Mouse (Mus musculus): Measurements from ENCODE around the gene Gm19684. TPM values are rescaled to one million over a fixed set of nuclear protein-coding genes. Genes with fewer than 3 reads are reported as not detected.
"Not testable (repeated sequence)": the region's sequence is repeated elsewhere in the genome, so short reads cannot be mapped to it uniquely, and the experiment has no call there.

Gene Gm19684
- total RNA-seq, 2 experiments from 2014 or later: 0.58 TPM; not detected in 1

DNA sequence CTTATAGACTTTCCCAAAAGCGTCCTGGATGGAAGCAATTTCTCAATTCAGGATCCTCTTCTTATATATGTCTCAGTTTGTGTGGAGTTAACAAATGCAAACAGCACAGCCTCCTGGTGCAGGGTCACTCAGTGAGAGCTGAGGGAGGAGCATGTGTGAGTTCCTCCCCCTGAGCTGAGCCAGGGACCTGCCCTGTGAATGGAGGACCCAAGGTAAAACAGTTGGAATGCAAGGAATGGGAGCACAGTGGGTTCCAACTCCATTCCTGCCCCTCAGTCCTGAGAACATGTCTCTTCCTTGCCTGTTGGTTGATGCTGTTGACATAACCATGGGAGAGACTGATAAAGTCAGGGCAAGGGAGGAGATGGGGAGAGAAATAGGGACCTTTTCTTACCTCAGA is 47.6 kb downstream of the Gm19684 start:
- ATAC-seq (replicated peaks; ENCODE audit: poor library complexity, severe bottlenecking): not testable (repeated sequence)

DNA sequence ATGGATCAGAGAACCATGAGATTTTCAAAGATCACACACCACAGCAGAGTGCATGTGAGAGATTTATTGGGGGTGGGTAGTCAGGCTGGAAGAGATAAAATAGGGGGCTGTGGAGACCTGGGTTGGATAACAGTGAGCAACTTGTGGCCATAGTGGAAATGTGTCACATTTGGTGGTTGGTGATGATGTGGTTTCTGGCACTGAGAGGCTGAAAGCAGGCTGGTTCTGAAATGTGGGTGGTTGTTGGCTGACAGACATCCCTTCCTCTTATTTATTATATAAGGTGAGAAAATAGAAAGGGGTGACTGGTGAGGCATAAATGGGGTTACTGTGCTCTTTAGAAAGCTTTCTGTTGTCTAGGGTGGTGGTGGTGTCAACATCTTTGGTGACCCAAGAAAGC is 48.3 kb downstream of the Gm19684 start:
- no peak for ATAC-seq (replicated peaks; ENCODE audit: poor library complexity, severe bottlenecking)

DNA sequence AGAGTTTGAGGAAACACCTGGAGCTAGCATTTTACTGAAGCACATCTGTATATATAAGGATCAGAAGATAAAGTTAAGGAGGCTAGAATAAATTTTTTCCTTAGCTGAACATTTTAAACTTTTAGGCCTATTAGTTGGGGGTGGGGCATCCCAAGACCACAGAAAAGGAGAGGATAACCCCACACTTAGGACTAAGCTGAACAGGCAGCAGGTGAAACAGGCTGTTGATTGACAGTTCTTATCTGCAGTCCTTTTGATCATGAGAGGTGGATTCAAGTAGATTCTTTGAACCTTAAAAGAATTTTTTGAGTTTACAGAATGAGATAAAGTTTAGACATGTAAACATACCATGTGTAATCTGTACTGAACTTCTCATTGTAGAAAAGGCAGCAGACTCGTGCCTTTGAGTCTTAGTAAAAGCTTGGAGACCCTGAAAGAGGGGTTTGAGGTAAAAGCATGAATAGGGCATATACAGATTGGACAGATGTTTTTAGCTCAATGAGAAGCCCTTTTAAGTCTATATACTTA is 48.9 kb downstream of the Gm19684 start:
- no peak for ATAC-seq (replicated peaks; ENCODE audit: poor library complexity, severe bottlenecking)

GRCm38 (mm10) chr17:36176132-36176531 is 54.7 kb downstream of the Gm19684 start:
- not testable (repeated sequence) for ATAC-seq (replicated peaks; ENCODE audit: poor library complexity, severe bottlenecking)

GRCm38 (mm10) chr17:36178938-36179337 is 57.5 kb downstream of the Gm19684 start:
- ATAC-seq (replicated peaks; ENCODE audit: poor library complexity, severe bottlenecking): peak; percentile 78

Other genes with a start within 250 kb of the Gm19684 start
- 79.2 and 111 TPM in 2 replicates for gene Dhx16, start 241.9 kb upstream of the Gm19684 start, total RNA-seq (2014; fragmentation: Nextera tagmentation)
- gene Dhx16, start 241.9 kb upstream of the Gm19684 start, total RNA-seq (2017): 44.3 and 57.8 TPM in 2 replicates
- gene 2310061I04Rik, start 224.2 kb upstream of the Gm19684 start, total RNA-seq (2014; fragmentation: Nextera tagmentation): 97.8 and 112 TPM in 2 replicates
- 6.2 and 8.4 TPM in 2 replicates for gene 2310061I04Rik, start 224.2 kb upstream of the Gm19684 start, total RNA-seq (2017)
- gene Atat1, start 211.6 kb upstream of the Gm19684 start, total RNA-seq (2014; fragmentation: Nextera tagmentation): 17.8 and 25.6 TPM in 2 replicates
- gene Atat1, start 211.6 kb upstream of the Gm19684 start, total RNA-seq (2017): 5.4 and 8.0 TPM in 2 replicates
- 100 and 151 TPM in 2 replicates for gene Mrps18b, start 205.3 kb upstream of the Gm19684 start, total RNA-seq (2014; fragmentation: Nextera tagmentation)
- gene Mrps18b, start 205.3 kb upstream of the Gm19684 start, total RNA-seq (2017): 62.6 and 72.8 TPM in 2 replicates
- 78.2 and 83.9 TPM in 2 replicates for gene Ppp1r10, start 205.2 kb upstream of the Gm19684 start, total RNA-seq (2014; fragmentation: Nextera tagmentation)
- gene Ppp1r10, start 205.2 kb upstream of the Gm19684 start, total RNA-seq (2017): 79.2 and 87.5 TPM in 2 replicates
- gene Abcf1, start 151.9 kb upstream of the Gm19684 start, total RNA-seq (2014; fragmentation: Nextera tagmentation): 74.4 and 92.3 TPM in 2 replicates
- 165 and 231 TPM in 2 replicates for gene Abcf1, start 151.9 kb upstream of the Gm19684 start, total RNA-seq (2017)
- 21.5 and 21.7 TPM in 2 replicates for gene Gnl1, start 141.8 kb upstream of the Gm19684 start, total RNA-seq (2014; fragmentation: Nextera tagmentation)
- gene Gnl1, start 141.8 kb upstream of the Gm19684 start, total RNA-seq (2017): 18.3 and 20.9 TPM in 2 replicates
- 38.2 and 59.1 TPM in 2 replicates for gene Prr3, start 141.4 kb upstream of the Gm19684 start, total RNA-seq (2014; fragmentation: Nextera tagmentation)
- gene Prr3, start 141.4 kb upstream of the Gm19684 start, total RNA-seq (2017): 15.0 and 16.4 TPM in 2 replicates
- gene H2-T24, start 101.1 kb upstream of the Gm19684 start, total RNA-seq (2014; fragmentation: Nextera tagmentation): 2.1 and 4.6 TPM in 2 replicates
- 7.8 and 8.8 TPM in 2 replicates for gene H2-T24, start 101.1 kb upstream of the Gm19684 start, total RNA-seq (2017)
- gene H2-T23, start 88.8 kb upstream of the Gm19684 start, total RNA-seq (2014; fragmentation: Nextera tagmentation): 49.1 and 55.7 TPM in 2 replicates
- 48.6 and 62.5 TPM in 2 replicates for gene H2-T23, start 88.8 kb upstream of the Gm19684 start, total RNA-seq (2017)
- 34.5 and 35.7 TPM in 2 replicates for gene H2-T22, start 78.9 kb upstream of the Gm19684 start, total RNA-seq (2014; fragmentation: Nextera tagmentation)
- 39.2 and 39.4 TPM in 2 replicates for gene H2-T22, start 78.9 kb upstream of the Gm19684 start, total RNA-seq (2017)
- gene Gm6034, start 78.7 kb upstream of the Gm19684 start, total RNA-seq (2014; fragmentation: Nextera tagmentation): not detected in 2 replicates
- not detected in 2 replicates for gene Gm6034, start 78.7 kb upstream of the Gm19684 start, total RNA-seq (2017)
- gene Gm11127, start 63.3 kb upstream of the Gm19684 start, total RNA-seq (2014; fragmentation: Nextera tagmentation): not detected in 2 replicates
- not detected in 2 replicates for gene Gm11127, start 63.3 kb upstream of the Gm19684 start, total RNA-seq (2017)
- gene Gm7030, start 7.7 kb downstream of the Gm19684 start, total RNA-seq (2014; fragmentation: Nextera tagmentation): not detected in 2 replicates
- not detected in 2 replicates for gene Gm7030, start 7.7 kb downstream of the Gm19684 start, total RNA-seq (2017)
- gene Gm8909, start 46.9 kb downstream of the Gm19684 start, total RNA-seq (2014; fragmentation: Nextera tagmentation): not detected in 2 replicates
- gene Gm8909, start 46.9 kb downstream of the Gm19684 start, total RNA-seq (2017): not detected in 2 replicates
- gene H2-T3, start 68.6 kb downstream of the Gm19684 start, total RNA-seq (2014; fragmentation: Nextera tagmentation): not detected in 2 replicates
- gene H2-T3, start 68.6 kb downstream of the Gm19684 start, total RNA-seq (2017): not detected in 2 replicates
- gene Rpp21, start 136.4 kb downstream of the Gm19684 start, total RNA-seq (2014; fragmentation: Nextera tagmentation): 54.4 and 61.3 TPM in 2 replicates
- 25.9 and 30.1 TPM in 2 replicates for gene Rpp21, start 136.4 kb downstream of the Gm19684 start, total RNA-seq (2017)
- 18.4 and 23.3 TPM in 2 replicates for gene Trim39, start 150.6 kb downstream of the Gm19684 start, total RNA-seq (2014; fragmentation: Nextera tagmentation)
- gene Trim39, start 150.6 kb downstream of the Gm19684 start, total RNA-seq (2017): 14.0 and 16.2 TPM in 2 replicates
- not detected in 2 replicates for gene H2-M10.2, start 164.8 kb downstream of the Gm19684 start, total RNA-seq (2014; fragmentation: Nextera tagmentation)
- not detected in 2 replicates for gene H2-M10.2, start 164.8 kb downstream of the Gm19684 start, total RNA-seq (2017)
- gene H2-M10.1, start 204.5 kb downstream of the Gm19684 start, total RNA-seq (2014; fragmentation: Nextera tagmentation): not detected in 2 replicates
- gene H2-M10.1, start 204.5 kb downstream of the Gm19684 start, total RNA-seq (2017): not detected in 2 replicates
- gene H2-M10.3, start 246.7 kb downstream of the Gm19684 start, total RNA-seq (2014; fragmentation: Nextera tagmentation): not detected in 2 replicates
- gene H2-M10.3, start 246.7 kb downstream of the Gm19684 start, total RNA-seq (2017): not detected in 2 replicates